Mouse (Mus musculus): ENCODE measurements around the gene Pdzd2.

DNA sequence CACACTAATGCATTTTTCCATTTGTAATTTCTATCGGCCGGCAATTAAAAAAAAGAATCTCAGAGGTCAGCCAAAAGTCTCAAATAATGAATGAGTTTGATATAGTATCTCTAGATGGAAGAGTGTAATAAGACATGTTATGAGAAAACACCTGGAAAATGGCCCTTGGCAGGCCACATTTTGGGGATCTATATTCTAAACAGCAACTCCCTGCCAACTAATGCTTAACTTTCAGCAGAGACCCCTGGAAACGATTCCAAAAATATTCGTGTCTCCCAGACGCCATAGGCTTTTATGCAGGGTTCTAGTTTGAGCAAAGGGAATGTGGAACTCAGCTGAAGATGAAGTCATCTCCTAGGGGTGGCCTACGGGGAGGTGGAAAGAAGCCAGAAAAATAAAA, 197.4 kb downstream of the Pdzd2 start:
- TF ChIP-seq CTCF (IDR thresholded peaks at IDR 0.05; ENCODE audit: extremely low read depth, insufficient read length, insufficient replicate concordance, low read depth, low read length) (no peak), POLR2A (IDR thresholded peaks at IDR 0.05; ENCODE audit: low read depth, low read length) (no peak)
